Mouse (Mus musculus): ENCODE data around the gene Slc13a5. TPM values are rescaled to one million over a fixed set of nuclear protein-coding genes. Genes with fewer than 3 reads are reported as not detected.
A peak's percentile ranks its signal among the peaks of the same experiment; 100 is the strongest.

Gene Slc13a5
- polyA plus RNA-seq, 1 experiment, result not detected

GRCm38 (mm10) chr11:72196506-72196905 is 70.5 kb downstream of the Slc13a5 start:
- Histone ChIP-seq H3K27ac (replicated peaks; ENCODE audit: low read depth, low read length) (peak overlapping the region; percentile 86), H3K4me3 (ENCODE audit: insufficient read depth, low read depth, low read length) (no peak overlapping the region), H3K4me1 (ENCODE audit: control insufficient read depth, insufficient read depth, insufficient read length, low read length) (peaks cover 6% of the 10 kb centered on the region; the same call in 1 of the 2 replicates)

- no peak overlapping the region for H3K27ac ChIP-seq (replicated peaks; ENCODE audit: low read depth, low read length)
- H3K4me1 ChIP-seq (ENCODE audit: control insufficient read depth, insufficient read depth, insufficient read length, low read length), result peaks cover 6% of the 10 kb centered on the region; the same call in 1 of the 2 replicates
- H3K4me3 ChIP-seq (ENCODE audit: insufficient read depth, low read depth, low read length), result no peak overlapping the region
Observed at GRCm38 (mm10) chr11:72194259-72194658, 72.8 kb downstream of the Slc13a5 start.

Other genes with a start within 250 kb of the Slc13a5 start
- not detected in 2 replicates for gene Aipl1, start 229.7 kb downstream of the Slc13a5 start, polyA plus RNA-seq (2012; ENCODE audit: insufficient read depth, insufficient read length, missing spikeins)
- gene Pimreg, start 225.2 kb downstream of the Slc13a5 start, polyA plus RNA-seq (2012; ENCODE audit: insufficient read depth, insufficient read length, missing spikeins), result not detected in 2 replicates
- gene Pitpnm3, start 131.4 kb downstream of the Slc13a5 start, polyA plus RNA-seq (2012; ENCODE audit: insufficient read depth, insufficient read length, missing spikeins), result 0.20 and 0.46 TPM in 2 replicates
- gene Gm43951, start 60.4 kb downstream of the Slc13a5 start, polyA plus RNA-seq (2012; ENCODE audit: insufficient read depth, insufficient read length, missing spikeins), result not detected in 2 replicates
- gene 4933427D14Rik, start 59.8 kb downstream of the Slc13a5 start, polyA plus RNA-seq (2012; ENCODE audit: insufficient read depth, insufficient read length, missing spikeins), result 1.5 and 2.2 TPM in 2 replicates
- gene Txndc17, start 59.7 kb downstream of the Slc13a5 start, polyA plus RNA-seq (2012; ENCODE audit: insufficient read depth, insufficient read length, missing spikeins), result 114 and 144 TPM in 2 replicates
- gene Med31, start 51.6 kb downstream of the Slc13a5 start, polyA plus RNA-seq (2012; ENCODE audit: insufficient read depth, insufficient read length, missing spikeins), result 16.0 and 16.1 TPM in 2 replicates
- gene Xaf1, start 34.4 kb upstream of the Slc13a5 start, polyA plus RNA-seq (2012; ENCODE audit: insufficient read depth, insufficient read length, missing spikeins), result 12.7 and 17.7 TPM in 2 replicates
- gene Fbxo39, start 47.2 kb upstream of the Slc13a5 start, polyA plus RNA-seq (2012; ENCODE audit: insufficient read depth, insufficient read length, missing spikeins), result not detected in 2 replicates
- gene Tekt1, start 95.2 kb upstream of the Slc13a5 start, polyA plus RNA-seq (2012; ENCODE audit: insufficient read depth, insufficient read length, missing spikeins), result not detected in 2 replicates
- gene Smtnl2, start 144.5 kb upstream of the Slc13a5 start, polyA plus RNA-seq (2012; ENCODE audit: insufficient read depth, insufficient read length, missing spikeins), result 8.2 and 14.4 TPM in 2 replicates
- 0.99 TPM in 1 of 2 replicates, not detected in the other for gene Ggt6, start 168.3 kb upstream of the Slc13a5 start, polyA plus RNA-seq (2012; ENCODE audit: insufficient read depth, insufficient read length, missing spikeins)
- gene Mybbp1a, start 174.1 kb upstream of the Slc13a5 start, polyA plus RNA-seq (2012; ENCODE audit: insufficient read depth, insufficient read length, missing spikeins), result 23.2 and 24.3 TPM in 2 replicates
- gene Spns2, start 222.7 kb upstream of the Slc13a5 start, polyA plus RNA-seq (2012; ENCODE audit: insufficient read depth, insufficient read length, missing spikeins), result 3.2 and 3.5 TPM in 2 replicates